Mouse (Mus musculus): Measurements from ENCODE around the gene Oas1d. TPM values are rescaled to one million over a fixed set of nuclear protein-coding genes. Genes with fewer than 3 reads are reported as not detected.

The Oas1d gene
- total RNA-seq (2023): not detected in 2 replicates

DNA sequence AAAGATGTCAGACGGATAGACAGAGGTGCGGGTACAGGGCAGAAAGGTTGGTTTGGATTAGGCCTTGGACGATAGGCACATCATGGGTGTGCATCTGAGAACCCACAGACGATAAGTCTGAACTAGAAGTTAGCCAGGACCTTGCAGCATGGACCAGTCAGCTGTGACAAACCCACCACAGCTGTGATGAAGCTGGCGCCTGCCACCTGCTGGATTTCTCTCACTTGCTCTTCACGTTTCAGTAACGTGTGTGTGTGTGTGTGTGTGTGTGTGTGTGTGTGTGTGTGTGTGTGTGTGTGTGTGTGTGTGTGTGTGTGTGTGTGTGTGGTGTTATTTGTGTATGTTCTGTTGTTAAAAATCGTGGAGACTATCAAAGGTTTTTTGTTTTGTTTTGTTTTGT, at the start of gene Oas1d:
TSS of gene Oas1d (plus strand) at position 333 of the 400 bp plus-strand sequence.

DNA sequence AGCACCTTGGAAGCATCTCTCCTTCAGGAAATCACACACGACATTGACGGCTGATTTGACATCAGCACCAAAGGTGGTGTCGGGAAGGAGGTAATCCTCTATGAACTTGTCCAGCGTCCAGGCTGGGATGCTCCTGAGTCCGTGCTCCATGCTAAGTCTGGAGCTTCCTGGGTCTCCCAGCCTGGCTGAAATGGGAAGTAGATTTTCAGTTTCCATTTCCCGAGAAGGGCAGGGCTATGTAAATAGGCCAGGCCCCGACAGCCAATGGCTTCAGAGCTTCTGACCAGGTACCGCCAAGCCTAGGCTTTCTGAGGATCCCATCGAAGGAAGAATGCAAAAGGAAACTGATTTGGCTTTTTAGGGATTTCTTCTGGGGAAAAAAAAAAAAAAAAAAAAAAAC, 26.9 kb upstream of the Oas1d start, which contains the start of gene Oas1g:
TSS of gene Oas1g (minus strand) at position 201 of the 400 bp plus-strand sequence.

DNA sequence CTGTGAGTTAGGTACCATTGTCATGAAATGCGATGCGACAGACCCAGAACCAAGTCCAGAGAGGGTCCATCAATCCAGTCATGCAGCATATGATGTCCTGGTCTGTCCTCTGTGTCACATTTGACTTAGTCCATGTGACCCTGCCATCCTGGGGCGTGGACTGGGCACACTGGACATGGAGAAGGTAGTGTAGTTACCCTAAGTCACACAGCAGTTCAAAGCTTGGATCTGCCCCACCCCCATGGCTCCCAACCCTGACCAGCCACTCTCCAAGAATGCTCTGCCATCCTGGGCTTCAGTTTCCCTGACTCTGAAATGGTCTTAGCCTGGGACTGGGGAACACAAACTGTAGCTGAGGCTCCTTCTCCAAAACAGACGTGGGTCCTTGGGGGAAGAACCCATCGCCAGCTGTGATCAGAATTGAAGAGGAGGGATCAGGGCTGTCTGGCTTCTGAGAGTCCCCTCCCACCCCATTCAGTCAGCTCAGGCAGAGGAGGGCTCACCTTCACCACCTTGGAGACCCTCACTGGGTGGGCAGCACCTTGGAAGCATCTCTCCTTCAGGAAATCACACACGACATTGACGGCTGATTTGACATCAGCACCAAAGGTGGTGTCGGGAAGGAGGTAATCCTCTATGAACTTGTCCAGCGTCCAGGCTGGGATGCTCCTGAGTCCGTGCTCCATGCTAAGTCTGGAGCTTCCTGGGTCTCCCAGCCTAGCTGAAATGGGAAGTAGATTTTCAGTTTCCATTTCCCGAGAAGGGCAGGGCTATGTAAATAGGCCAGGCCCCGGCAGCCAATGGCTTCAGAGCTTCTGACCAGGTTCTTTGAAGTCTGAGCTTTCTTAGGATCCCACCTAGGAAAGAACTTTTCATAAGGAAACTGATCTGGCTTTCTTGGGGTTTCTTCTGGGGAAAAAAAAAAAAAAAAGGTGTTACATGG, 7.3 kb upstream of the Oas1d start, which contains the start of gene Oas1a:
TSS of gene Oas1a (minus strand) at position 731 of the 943 bp plus-strand sequence.

Other genes with a start within 250 kb of the Oas1d start
- gene Dtx1, start 202.6 kb upstream of the Oas1d start, total RNA-seq (2023): 0.43 and 0.76 TPM in 2 replicates
- gene Oas2, start 164.7 kb upstream of the Oas1d start, total RNA-seq (2023): 4.9 and 8.2 TPM in 2 replicates
- gene Oas3, start 136.9 kb upstream of the Oas1d start, total RNA-seq (2023): 9.8 and 22.2 TPM in 2 replicates
- gene Oas1e, start 119.0 kb upstream of the Oas1d start, total RNA-seq (2023): not detected in 2 replicates
- 1.9 and 3.5 TPM in 2 replicates for gene Oas1c, start 102.0 kb upstream of the Oas1d start, total RNA-seq (2023)
- not detected in 2 replicates for gene Oas1f, start 67.2 kb upstream of the Oas1d start, total RNA-seq (2023)
- not detected in 2 replicates for gene Oas1h, start 53.1 kb upstream of the Oas1d start, total RNA-seq (2023)
- gene Oas1g, start 26.9 kb upstream of the Oas1d start, total RNA-seq (2023): 0.54 and 1.6 TPM in 2 replicates
- 2.8 and 10.6 TPM in 2 replicates for gene Oas1a, start 7.0 kb upstream of the Oas1d start, total RNA-seq (2023)
- gene Rph3a, start 95.6 kb downstream of the Oas1d start, total RNA-seq (2023): 0.35 and 0.41 TPM in 2 replicates

Data from neutrophil, adult 65 days (primary cell).